Comparison of ENCODE assay signal across 9 mouse cellular contexts in the genomic region with DNA sequence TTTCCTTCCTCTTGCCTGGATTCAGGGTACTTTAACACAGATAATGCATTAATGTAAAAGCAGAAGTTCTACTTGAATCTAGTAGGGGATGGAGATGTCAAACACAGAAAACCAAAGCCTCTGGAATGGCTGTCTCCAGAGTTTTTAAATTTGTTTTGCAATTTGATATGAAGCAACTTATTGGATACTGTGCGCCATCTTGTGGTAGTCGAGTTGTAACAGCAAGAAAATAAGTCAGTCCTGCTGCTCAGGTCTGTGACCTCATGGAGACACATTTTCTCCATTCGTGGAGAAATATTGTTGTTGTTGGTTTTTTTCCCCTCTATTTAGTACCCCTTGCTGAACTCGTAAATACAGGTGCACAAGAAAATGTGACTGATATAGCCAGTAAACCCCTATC. TPM values are rescaled to one million over a fixed set of nuclear protein-coding genes. Genes with fewer than 3 reads are reported as not detected.
A peak's percentile ranks its signal among the peaks of the same experiment; 100 is the strongest.
DNase-seq lines count a peak whose midpoint lies in the region; ATAC-seq and TF ChIP-seq lines count a peak whose summit lies in the region.
"Had no signal": no experiment of that assay in that cellular context is flagged by ENCODE, and none has a peak within 500 bp of the region (broad histone marks: within the 10 kb centered on the region; RNA-seq: fewer than 3 reads in every experiment).

No protein-coding gene starts in this region.

- in situ Hi-C loops in ES-E14 (cut with MboI; ENCODE audit: low sequenced_read_pairs in 2 of 2, unreplicated experiment in 2 of 2), result loop anchor here in 1 of 2 experiments (10.0 kb wide), 1 partner anchor 121 kb away; no protein-coding TSS in a partner anchor

- no peak overlapping the region for H3K27ac ChIP-seq in ES-E14 (ENCODE audit: insufficient read depth, low read depth, low read length, poor library complexity, severe bottlenecking)

- peak; percentile 44 for DNase-seq in layer of hippocampus, adult 11-12 months (ENCODE audit: low spot score)
- DNase-seq in layer of hippocampus, adult 9-11 months, result no peak
- peak; percentile 18 to 31 for DNase-seq in B cell, adult 2 months
- peak; percentile 35 for DNase-seq in ES-E14 (ENCODE audit: low read depth, low spot score)
- DNase-seq in cerebellum, adult 9-11 months, result peak; percentile 37
- peak; percentile 48 for DNase-seq in kidney, postnatal 10 days
- no peak for DNase-seq in urinary bladder, adult 18-20 months (ENCODE audit: low spot score in 2 of 2)

- no peaks in the 10 kb centered on the region for H3K9me3 ChIP-seq in ES-E14 (ENCODE audit: control insufficient read depth, insufficient read depth, low read depth, low read length)

- no peaks in the 10 kb centered on the region for H3K4me1 ChIP-seq in ES-E14 (ENCODE audit: control insufficient read depth in 2 of 2, insufficient read depth in 2 of 2, low read length in 2 of 2, poor library complexity in 1 of 2)

- H3K4me3 ChIP-seq in ES-E14 (ENCODE audit: insufficient read depth in 1 of 2, low read depth in 1 of 2, low read length in 2 of 2, poor library complexity in 1 of 2, severe bottlenecking in 1 of 2), result no peak overlapping the region

- H3K9ac ChIP-seq in ES-E14 (ENCODE audit: insufficient read depth, low read depth, low read length, poor library complexity, severe bottlenecking), result no peak overlapping the region

- ATAC-seq in neutrophil, adult 5-6 weeks (ENCODE audit: extremely low read depth, insufficient number of reproducible peaks, low FRiP score, poor library complexity, severe bottlenecking), result peak; percentile 38; the same call in 1 of the 2 replicates

- no peaks in the 10 kb centered on the region for H3K36me3 ChIP-seq in ES-E14 (ENCODE audit: control insufficient read depth, insufficient read depth, low read length, poor library complexity, severe bottlenecking)

TF ChIP-seq in ES-E14, 5 proteins besides CTCF, POLR2A, EP300 and RAD21:
- TF ChIP-seq ZNF384 (IDR thresholded peaks at IDR 0.05; ENCODE audit: low read depth, low read length) (no peak), ZC3H11A (IDR thresholded peaks at IDR 0.05; ENCODE audit: borderline replicate concordance, low read depth, low read length) (peak; percentile 85; the same call in 1 of the 2 replicates)

RNA-seq across cellular contexts. Expression of gene Fpr3, which starts 8.4 kb away (rescaled TPM):
- total RNA-seq in ES-E14 (2012; rRNA removed), result not detected in 2 replicates
- total RNA-seq in neutrophil, adult 5-6 weeks (2017), result not detected in 2 replicates
- total RNA-seq: gastrocnemius, postnatal 36 days had no signal

RNA-seq across cellular contexts. Expression of gene Fpr2, which starts 8.4 kb away (rescaled TPM):
- not detected in 2 replicates for total RNA-seq in ES-E14 (2012; rRNA removed)
- total RNA-seq in neutrophil, adult 5-6 weeks (2017), result 93.9 and 95.4 TPM in 2 replicates
- total RNA-seq: gastrocnemius, postnatal 36 days had no signal

RNA-seq across cellular contexts. Expression of gene Fpr1, which starts 12.3 kb away (rescaled TPM):
- not detected in 2 replicates for total RNA-seq in ES-E14 (2012; rRNA removed)
- 117 and 122 TPM in 2 replicates for total RNA-seq in neutrophil, adult 5-6 weeks (2017)
- total RNA-seq: gastrocnemius, postnatal 36 days had no signal

RNA-seq across cellular contexts. Expression of gene Has1, which starts 41.0 kb away (rescaled TPM):
- 0.22 and 0.37 TPM in 2 replicates for total RNA-seq in ES-E14 (2012; rRNA removed)
- total RNA-seq in neutrophil, adult 5-6 weeks (2017), result not detected in 2 replicates

Comparison
In these comparisons a context has a peak if more than half of its experiments do, and no peak if none do; other contexts are left out.
1. DNase-seq: peak in layer of hippocampus, adult 11-12 months (single experiment), B cell, adult 2 months (2 of 2), ES-E14 (single experiment), cerebellum, adult 9-11 months (single experiment) and kidney, postnatal 10 days (single experiment); none in layer of hippocampus, adult 9-11 months (single experiment) and urinary bladder, adult 18-20 months (0 of 2).
2. RNA of gene Fpr2, which starts 8.4 kb away (total RNA-seq): 93.9 to 95.4 TPM in neutrophil, adult 5-6 weeks; not detected in ES-E14; every median in the first group is over 10 times any median in the second.
3. RNA of gene Fpr1, which starts 12.3 kb away (total RNA-seq): 117 to 122 TPM in neutrophil, adult 5-6 weeks; not detected in ES-E14; every median in the first group is over 100 times any median in the second.